Mouse (Mus musculus): ENCODE results near the gene Nrip1. TPM values are rescaled to one million over a fixed set of nuclear protein-coding genes. Genes with fewer than 3 reads are reported as not detected.

Gene Nrip1
- polyA plus RNA-seq, 1 experiment from 2014 or later: 29.0 TPM

DNA sequence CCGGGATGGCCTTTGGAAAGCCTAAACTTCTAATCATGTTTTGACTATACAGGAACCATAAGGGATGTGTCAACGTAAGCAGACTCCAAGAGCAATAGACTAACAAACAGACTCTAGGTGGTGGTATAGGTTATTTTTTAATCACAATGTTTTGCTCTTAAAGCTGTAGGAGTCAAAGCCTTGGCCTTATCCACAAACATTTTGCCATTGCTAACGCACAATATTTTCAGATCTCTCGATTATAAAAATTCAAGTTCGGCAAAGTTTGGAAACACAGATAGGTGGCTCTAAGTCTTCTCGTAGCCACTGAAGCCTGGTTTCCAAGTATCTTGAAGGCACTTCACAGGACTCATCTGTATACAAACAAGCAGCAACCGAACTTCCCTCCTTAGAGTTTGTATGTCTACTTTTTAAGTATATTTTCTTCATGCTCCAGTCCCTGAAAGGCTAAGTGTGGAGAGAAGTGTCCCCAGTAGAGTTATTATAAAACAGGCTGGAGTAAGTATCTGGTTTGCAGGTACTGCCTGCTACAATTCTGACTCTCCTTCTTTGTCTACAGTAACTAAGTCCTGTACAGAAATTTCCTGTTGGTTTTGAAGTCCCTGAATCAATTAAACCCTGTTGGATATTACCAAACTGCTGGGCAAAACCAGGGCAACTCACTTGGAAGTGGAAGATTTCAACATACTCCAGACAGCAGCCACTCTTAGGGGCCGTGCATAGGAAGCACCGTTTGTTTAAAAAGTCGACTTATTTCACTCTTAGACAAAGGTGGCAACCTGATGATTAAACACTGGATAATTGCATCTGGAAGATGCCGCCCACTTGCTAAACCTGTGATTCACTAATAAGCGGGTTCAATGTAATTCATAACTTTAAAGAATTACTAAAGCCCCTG, 2.7 kb downstream of the Nrip1 start:
- ATAC-seq (replicated peaks; ENCODE audit: insufficient number of reproducible peaks, low FRiP score, low TSS enrichment, low read depth) (no peak), DNase-seq (ENCODE audit: low spot score) (peak; percentile 30)
- Histone ChIP-seq H3K4me2 (ENCODE audit: low read depth, low read length) (peak overlapping the region; percentile 64), H3K27ac (replicated peaks; ENCODE audit: low read depth, low read length) (no peak overlapping the region), H3K9me3 (replicated peaks; ENCODE audit: control insufficient read depth, low read length) (no peaks in the 10 kb centered on the region), H3K4me1 (ENCODE audit: control insufficient read depth, insufficient read depth, low read length) (no peaks in the 10 kb centered on the region), H3K36me3 (replicated peaks; ENCODE audit: control insufficient read depth, insufficient read depth, low read depth, low read length) (no peaks in the 10 kb centered on the region), H3K9ac (replicated peaks; ENCODE audit: low read length) (peak overlapping the region; percentile 98), H3K4me3 (ENCODE audit: low read depth, low read length) (peak overlapping the region; percentile 95), H3K27me3 (ENCODE audit: control insufficient read depth, insufficient read depth, low read length) (no peaks in the 10 kb centered on the region)
- WGBS: 30% methylated on average over 12 of the region's 12 CpGs

DNA sequence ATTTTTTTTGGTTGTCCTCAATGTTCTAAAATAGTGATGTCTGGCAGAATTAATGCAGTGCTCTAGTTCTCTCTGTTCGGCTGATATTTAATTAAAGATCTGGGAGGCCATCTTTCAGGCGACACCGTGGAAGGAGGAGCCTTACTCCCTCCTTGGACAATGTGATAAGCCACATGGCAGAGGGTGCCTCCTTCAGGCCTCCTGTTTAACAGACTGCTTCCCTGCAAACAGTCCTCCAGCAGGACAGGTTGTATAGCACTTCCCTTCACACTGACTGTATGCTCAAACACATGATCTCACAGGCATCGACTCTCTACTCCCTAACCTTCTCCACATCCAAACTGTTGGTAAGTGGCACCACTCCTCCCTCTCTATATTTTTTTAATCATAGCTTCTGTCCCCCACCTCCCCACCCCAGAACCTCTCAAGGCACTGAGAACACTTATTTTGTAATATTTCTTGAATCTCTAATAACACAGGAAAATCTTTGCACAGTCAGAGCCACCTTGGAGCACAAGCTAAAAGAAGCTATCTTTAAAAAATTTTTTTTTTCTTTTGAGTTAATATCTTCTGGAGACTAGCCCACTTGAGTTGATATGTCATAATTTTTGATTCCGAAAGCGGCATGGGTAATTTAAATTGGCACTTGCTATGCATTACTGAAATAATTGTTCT, 3.4 kb downstream of the Nrip1 start:
- peak overlapping the region; percentile 95 for H3K4me3 ChIP-seq (ENCODE audit: low read depth, low read length)
- no peaks in the 10 kb centered on the region for H3K9me3 ChIP-seq (replicated peaks; ENCODE audit: control insufficient read depth, low read length)
- ATAC-seq (replicated peaks; ENCODE audit: insufficient number of reproducible peaks, low FRiP score, low TSS enrichment, low read depth) (no peak), DNase-seq (ENCODE audit: low spot score) (peak; percentile 41)
- H3K9ac ChIP-seq (replicated peaks; ENCODE audit: low read length): no peak overlapping the region
- no peaks in the 10 kb centered on the region for H3K36me3 ChIP-seq (replicated peaks; ENCODE audit: control insufficient read depth, insufficient read depth, low read depth, low read length)
- no peak overlapping the region for H3K27ac ChIP-seq (replicated peaks; ENCODE audit: low read depth, low read length)
- peak overlapping the region; percentile 64 for H3K4me2 ChIP-seq (ENCODE audit: low read depth, low read length)
- no peaks in the 10 kb centered on the region; the same call in 1 of the 2 replicates for H3K4me1 ChIP-seq (ENCODE audit: control insufficient read depth, insufficient read depth, low read length)
- H3K27me3 ChIP-seq (ENCODE audit: control insufficient read depth, insufficient read depth, low read length): no peaks in the 10 kb centered on the region
- WGBS: 25% methylated on average over 6 of the region's 6 CpGs

DNA sequence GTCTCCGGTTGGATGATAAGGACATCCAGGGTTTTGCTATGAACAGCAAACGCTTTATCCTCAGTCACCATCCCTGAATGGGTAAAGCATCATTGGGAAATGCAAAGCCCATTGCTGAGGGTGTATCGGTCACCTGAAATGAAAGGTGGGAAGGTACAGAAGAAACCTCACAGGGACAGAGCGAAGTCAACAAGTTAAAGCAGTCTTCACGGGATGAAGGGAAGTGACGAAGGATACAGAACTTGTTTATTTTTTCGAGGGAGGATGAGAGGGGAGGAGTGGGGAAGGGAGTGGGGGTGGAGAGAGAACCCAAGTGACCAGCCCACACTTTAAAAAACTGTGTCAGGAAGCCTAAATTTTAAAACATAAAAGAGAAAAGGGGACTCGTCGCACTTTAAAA, 4.4 kb downstream of the Nrip1 start:
- Histone ChIP-seq H3K9ac (replicated peaks; ENCODE audit: low read length) (no peak overlapping the region), H3K27ac (replicated peaks; ENCODE audit: low read depth, low read length) (no peak overlapping the region), H3K27me3 (ENCODE audit: control insufficient read depth, insufficient read depth, low read length) (no peaks in the 10 kb centered on the region), H3K4me1 (ENCODE audit: control insufficient read depth, insufficient read depth, low read length) (no peaks in the 10 kb centered on the region; the same call in 1 of the 2 replicates), H3K36me3 (replicated peaks; ENCODE audit: control insufficient read depth, insufficient read depth, low read depth, low read length) (no peaks in the 10 kb centered on the region), H3K4me2 (ENCODE audit: low read depth, low read length) (no peak overlapping the region), H3K9me3 (replicated peaks; ENCODE audit: control insufficient read depth, low read length) (no peaks in the 10 kb centered on the region), H3K4me3 (ENCODE audit: low read depth, low read length) (no peak overlapping the region)
- ATAC-seq (replicated peaks; ENCODE audit: insufficient number of reproducible peaks, low FRiP score, low TSS enrichment, low read depth) (no peak), DNase-seq (ENCODE audit: low spot score) (no peak)
- 67% methylated on average over 9 of the region's 9 CpGs for WGBS

GRCm38 (mm10) chr16:76367261-76367908, 6.2 kb downstream of the Nrip1 start:
- WGBS: 87% methylated on average over 12 of the region's 12 CpGs
- H3K27ac ChIP-seq (replicated peaks; ENCODE audit: low read depth, low read length): no peak overlapping the region
- H3K9me3 ChIP-seq (replicated peaks; ENCODE audit: control insufficient read depth, low read length): no peaks in the 10 kb centered on the region
- H3K36me3 ChIP-seq (replicated peaks; ENCODE audit: control insufficient read depth, insufficient read depth, low read depth, low read length): no peaks in the 10 kb centered on the region
- no peak overlapping the region for H3K4me3 ChIP-seq (ENCODE audit: low read depth, low read length)
- ATAC-seq (replicated peaks; ENCODE audit: insufficient number of reproducible peaks, low FRiP score, low TSS enrichment, low read depth) (no peak), DNase-seq (ENCODE audit: low spot score) (no peak)
- no peaks in the 10 kb centered on the region for H3K27me3 ChIP-seq (ENCODE audit: control insufficient read depth, insufficient read depth, low read length)
- H3K4me2 ChIP-seq (ENCODE audit: low read depth, low read length): no peak overlapping the region
- H3K9ac ChIP-seq (replicated peaks; ENCODE audit: low read length): no peak overlapping the region
- peaks cover 2% of the 10 kb centered on the region; the same call in 1 of the 2 replicates for H3K4me1 ChIP-seq (ENCODE audit: control insufficient read depth, insufficient read depth, low read length)

DNA sequence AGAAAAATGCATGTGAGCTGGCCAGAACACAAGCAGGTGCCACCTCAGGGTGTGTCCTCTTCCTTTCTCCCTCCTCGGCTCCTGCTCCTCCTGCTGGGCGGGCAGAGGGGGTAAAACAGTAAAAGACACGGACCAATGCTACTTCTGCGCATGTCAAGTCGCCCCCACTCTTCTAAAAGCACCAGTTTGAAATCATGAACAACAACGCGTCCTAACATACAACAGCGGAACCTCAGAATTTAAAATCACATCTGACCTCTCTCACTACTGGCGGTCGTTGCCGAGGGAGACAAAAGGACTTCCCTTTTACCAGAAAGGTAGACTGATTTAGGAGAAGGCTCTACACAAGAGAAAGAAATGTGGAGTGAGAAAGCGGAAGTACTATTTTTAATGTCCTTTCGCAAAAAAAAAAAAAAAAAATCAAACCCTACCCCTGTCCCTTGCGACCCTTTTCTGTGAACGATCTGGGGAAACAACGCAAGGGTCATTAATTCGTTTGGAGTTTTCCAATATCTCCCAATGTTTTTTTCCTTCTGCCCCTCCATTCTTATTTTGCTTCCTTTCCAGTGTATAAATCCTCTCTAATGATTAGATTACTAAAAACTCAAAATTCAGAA, 7.7 kb downstream of the Nrip1 start:
- Histone ChIP-seq H3K4me1 (ENCODE audit: control insufficient read depth, insufficient read depth, low read length) (peaks cover 2% of the 10 kb centered on the region; the same call in 1 of the 2 replicates), H3K4me2 (ENCODE audit: low read depth, low read length) (no peak overlapping the region), H3K36me3 (replicated peaks; ENCODE audit: control insufficient read depth, insufficient read depth, low read depth, low read length) (no peaks in the 10 kb centered on the region), H3K27ac (replicated peaks; ENCODE audit: low read depth, low read length) (no peak overlapping the region), H3K27me3 (ENCODE audit: control insufficient read depth, insufficient read depth, low read length) (no peaks in the 10 kb centered on the region), H3K4me3 (ENCODE audit: low read depth, low read length) (no peak overlapping the region), H3K9ac (replicated peaks; ENCODE audit: low read length) (no peak overlapping the region), H3K9me3 (replicated peaks; ENCODE audit: control insufficient read depth, low read length) (no peaks in the 10 kb centered on the region)
- DNase-seq (ENCODE audit: low spot score) (no peak), ATAC-seq (replicated peaks; ENCODE audit: insufficient number of reproducible peaks, low FRiP score, low TSS enrichment, low read depth) (no peak)
- 83% methylated on average over 17 of the region's 17 CpGs for WGBS

DNA sequence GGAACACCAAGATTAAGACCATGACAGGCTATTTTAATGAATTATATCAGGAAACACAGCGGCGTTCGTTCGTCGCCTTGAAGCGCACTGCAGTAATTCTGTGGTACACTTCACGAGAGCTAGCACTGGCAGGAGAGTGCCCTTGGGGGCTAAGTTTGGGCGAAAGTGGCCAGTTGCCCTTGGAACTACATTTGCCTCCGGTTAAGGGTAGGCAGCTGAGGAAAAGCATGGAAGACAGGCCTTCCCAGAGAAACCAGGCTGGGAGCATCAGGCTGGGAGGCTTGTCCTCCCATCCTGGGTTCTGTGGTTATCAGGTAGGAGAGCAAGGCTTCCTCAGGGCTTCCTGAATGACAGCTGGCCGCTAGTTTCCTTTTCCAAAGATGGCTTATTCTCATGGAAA, 8.4 kb downstream of the Nrip1 start:
- 76% methylated on average over 10 of the region's 10 CpGs for WGBS
- no peaks in the 10 kb centered on the region for H3K9me3 ChIP-seq (replicated peaks; ENCODE audit: control insufficient read depth, low read length)
- H3K36me3 ChIP-seq (replicated peaks; ENCODE audit: control insufficient read depth, insufficient read depth, low read depth, low read length): no peaks in the 10 kb centered on the region
- DNase-seq (ENCODE audit: low spot score) (no peak), ATAC-seq (replicated peaks; ENCODE audit: insufficient number of reproducible peaks, low FRiP score, low TSS enrichment, low read depth) (no peak)
- H3K27me3 ChIP-seq (ENCODE audit: control insufficient read depth, insufficient read depth, low read length): no peaks in the 10 kb centered on the region
- H3K4me1 ChIP-seq (ENCODE audit: control insufficient read depth, insufficient read depth, low read length): peaks cover 2% of the 10 kb centered on the region; the same call in 1 of the 2 replicates
- no peak overlapping the region for H3K9ac ChIP-seq (replicated peaks; ENCODE audit: low read length)
- no peak overlapping the region for H3K4me2 ChIP-seq (ENCODE audit: low read depth, low read length)
- no peak overlapping the region for H3K4me3 ChIP-seq (ENCODE audit: low read depth, low read length)
- H3K27ac ChIP-seq (replicated peaks; ENCODE audit: low read depth, low read length): no peak overlapping the region

- 91% methylated on average over 3 of the region's 3 CpGs for WGBS
These were observed 10.0 kb downstream of the Nrip1 start for GRCm38 (mm10) chr16:76363641-76364040.

More at GRCm38 (mm10) chr16:76363641-76364040, 10.0 kb downstream of the Nrip1 start:
- no peak overlapping the region for H3K4me2 ChIP-seq (ENCODE audit: low read depth, low read length)
- H3K4me3 ChIP-seq (ENCODE audit: low read depth, low read length): no peak overlapping the region
- no peaks in the 10 kb centered on the region for H3K27me3 ChIP-seq (ENCODE audit: control insufficient read depth, insufficient read depth, low read length)
- no peaks in the 10 kb centered on the region for H3K9me3 ChIP-seq (replicated peaks; ENCODE audit: control insufficient read depth, low read length)
- peaks cover 2% of the 10 kb centered on the region; the same call in 1 of the 2 replicates for H3K4me1 ChIP-seq (ENCODE audit: control insufficient read depth, insufficient read depth, low read length)
- ATAC-seq (replicated peaks; ENCODE audit: insufficient number of reproducible peaks, low FRiP score, low TSS enrichment, low read depth) (no peak), DNase-seq (ENCODE audit: low spot score) (no peak)
- no peak overlapping the region for H3K9ac ChIP-seq (replicated peaks; ENCODE audit: low read length)
- no peaks in the 10 kb centered on the region for H3K36me3 ChIP-seq (replicated peaks; ENCODE audit: control insufficient read depth, insufficient read depth, low read depth, low read length)
- no peak overlapping the region for H3K27ac ChIP-seq (replicated peaks; ENCODE audit: low read depth, low read length)
